Mouse (Mus musculus): ENCODE results near the gene A030003K21Rik. TPM values are rescaled to one million over a fixed set of nuclear protein-coding genes. Genes with fewer than 3 reads are reported as not detected.

A030003K21Rik gene
- total and polyA plus RNA-seq, 3 experiments: not detected

DNA sequence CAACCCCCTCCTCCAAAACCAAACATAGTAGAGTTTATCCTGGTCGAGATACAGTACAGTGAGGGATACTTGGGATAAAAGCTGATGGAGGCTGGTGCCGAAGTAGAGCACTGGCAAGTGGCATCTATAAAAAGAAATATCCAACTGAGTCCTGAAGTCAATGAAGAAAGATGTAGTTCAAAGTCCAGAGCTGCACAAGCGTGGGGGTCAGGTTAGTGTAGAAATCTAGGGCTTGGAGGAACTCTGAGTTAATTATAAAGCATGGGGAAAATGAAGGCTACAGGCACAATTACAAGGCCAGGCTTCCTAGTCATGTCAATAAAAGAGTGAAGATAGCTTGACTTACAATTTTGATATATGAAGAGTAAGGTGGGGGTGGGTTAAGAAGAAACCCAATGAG lies 42.0 kb downstream of the A030003K21Rik start:
- H3K9ac ChIP-seq (ENCODE audit: insufficient read depth, low read depth): no peak overlapping the region
- H3K27me3 ChIP-seq (replicated peaks): no peaks in the 10 kb centered on the region
- H3K4me3 ChIP-seq (replicated peaks in 1 of 3; ENCODE audit: low read depth in 2 of 3, low read length in 2 of 3, poor library complexity in 1 of 3): no peak overlapping the region
- in situ Hi-C loops (cut with MboI; ENCODE audit: low pct_ligation_motif_present, low pct_unique_long_range_greater_than_20kb, low sequenced_read_pairs) (no loop called here), dilution Hi-C loops (cut with MboI; ENCODE audit: extremely low pct_ligation_motif_present, extremely low pct_unique_long_range_greater_than_20kb, low sequenced_read_pairs) (no loop called here)
- H3K79me2 ChIP-seq (replicated peaks; ENCODE audit: control insufficient read depth, extremely low read depth, insufficient read depth, poor library complexity, severe bottlenecking): no peaks in the 10 kb centered on the region
- H3K9me3 ChIP-seq (replicated peaks; ENCODE audit: low read length): no peaks in the 10 kb centered on the region
- DNase-seq (ENCODE audit: extremely low read depth): no peak
- H3K4me1 ChIP-seq (ENCODE audit: control insufficient read depth in 1 of 2, insufficient read depth in 2 of 2): no peaks in the 10 kb centered on the region
- TF ChIP-seq ZNF384 (IDR thresholded peaks at IDR 0.05; ENCODE audit: low read depth, low read length) (no peak), MAZ (IDR thresholded peaks at IDR 0.05; ENCODE audit: low read depth, low read length) (no peak)
- no peak overlapping the region for H3K4me2 ChIP-seq (ENCODE audit: insufficient read depth, low read depth, poor library complexity, severe bottlenecking)
- H3K27ac ChIP-seq (ENCODE audit: insufficient read depth, low read depth): no peak overlapping the region
- peaks cover 17 to 76% of the 10 kb centered on the region in 2 experiments for H3K36me3 ChIP-seq (replicated peaks in 1 of 2; ENCODE audit: control insufficient read depth in 1 of 2, insufficient read depth in 1 of 2, low read length in 1 of 2)

DNA sequence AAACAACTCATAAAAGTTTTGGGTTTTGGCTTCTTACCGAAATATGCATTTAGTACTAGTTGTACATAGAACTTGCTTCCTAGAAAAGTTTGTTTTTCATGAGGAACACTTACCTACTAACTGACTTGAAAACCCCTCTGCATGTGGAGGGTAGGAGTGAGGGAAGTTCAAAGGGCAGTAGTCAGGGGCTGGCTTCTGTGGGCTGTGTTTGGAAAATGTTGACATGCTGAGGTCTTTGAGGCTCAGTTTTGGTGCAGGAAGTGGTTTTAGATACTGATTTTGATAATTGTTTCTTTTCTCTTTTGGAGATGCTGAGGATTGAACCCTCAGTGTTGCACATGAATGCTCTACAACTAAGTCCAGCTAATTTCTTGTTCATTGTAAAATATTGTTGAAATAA lies 42.6 kb downstream of the A030003K21Rik start:
- H3K4me1 ChIP-seq (ENCODE audit: control insufficient read depth in 1 of 2, insufficient read depth in 2 of 2): no peaks in the 10 kb centered on the region
- in situ Hi-C loops (cut with MboI; ENCODE audit: low pct_ligation_motif_present, low pct_unique_long_range_greater_than_20kb, low sequenced_read_pairs): no loop called here
- peaks cover 17 to 77% of the 10 kb centered on the region in 2 experiments for H3K36me3 ChIP-seq (replicated peaks in 1 of 2; ENCODE audit: control insufficient read depth in 1 of 2, insufficient read depth in 1 of 2, low read length in 1 of 2)
- dilution Hi-C loops (cut with MboI; ENCODE audit: extremely low pct_ligation_motif_present, extremely low pct_unique_long_range_greater_than_20kb, low sequenced_read_pairs): no loop called here
- DNase-seq (ENCODE audit: extremely low read depth): no peak
- H3K27me3 ChIP-seq (replicated peaks): no peaks in the 10 kb centered on the region
- H3K79me2 ChIP-seq (replicated peaks; ENCODE audit: control insufficient read depth, extremely low read depth, insufficient read depth, poor library complexity, severe bottlenecking): no peaks in the 10 kb centered on the region
- H3K4me3 ChIP-seq (replicated peaks in 1 of 3; ENCODE audit: low read depth in 2 of 3, low read length in 2 of 3, poor library complexity in 1 of 3): no peak overlapping the region
- H3K9ac ChIP-seq (ENCODE audit: insufficient read depth, low read depth): no peak overlapping the region
- H3K4me2 ChIP-seq (ENCODE audit: insufficient read depth, low read depth, poor library complexity, severe bottlenecking): no peak overlapping the region
- TF ChIP-seq RCOR1 (conservative IDR thresholded peaks at IDR 0.05; ENCODE audit: low read depth, low read length): no peak
- TF ChIP-seq SIN3A (IDR thresholded peaks at IDR 0.05; ENCODE audit: low read length): no peak
- TF ChIP-seq SMC3 (IDR thresholded peaks at IDR 0.05; ENCODE audit: low read depth, low read length): no peak
- no peak for TF ChIP-seq ZMIZ1 (IDR thresholded peaks at IDR 0.05; ENCODE audit: low read depth, low read length)
- TF ChIP-seq MYC (IDR thresholded peaks at IDR 0.05; ENCODE audit: low read depth, low read length): no peak
- no peak for TF ChIP-seq TBP (conservative IDR thresholded peaks at IDR 0.05; ENCODE audit: low read depth, low read length)
- no peak overlapping the region for H3K27ac ChIP-seq (ENCODE audit: insufficient read depth, low read depth)
- no peaks in the 10 kb centered on the region for H3K9me3 ChIP-seq (replicated peaks; ENCODE audit: low read length)

GRCm38 (mm10) chr1:82893269-82893668 lies 49.9 kb downstream of the A030003K21Rik start:
- Histone ChIP-seq H3K4me2 (ENCODE audit: insufficient read depth, low read depth, poor library complexity, severe bottlenecking) (no peak overlapping the region), H3K36me3 (replicated peaks in 1 of 2; ENCODE audit: control insufficient read depth in 1 of 2, insufficient read depth in 1 of 2, low read length in 1 of 2) (peaks cover 28 to 84% of the 10 kb centered on the region in 2 experiments), H3K9ac (ENCODE audit: insufficient read depth, low read depth) (no peak overlapping the region), H3K9me3 (replicated peaks; ENCODE audit: low read length) (no peaks in the 10 kb centered on the region), H3K4me1 (ENCODE audit: control insufficient read depth in 1 of 2, insufficient read depth in 2 of 2) (peaks cover 0 to 6% of the 10 kb centered on the region in 2 experiments; a peak in 1 of 4 replicates), H3K79me2 (replicated peaks; ENCODE audit: control insufficient read depth, extremely low read depth, insufficient read depth, poor library complexity, severe bottlenecking) (no peaks in the 10 kb centered on the region), H3K27me3 (replicated peaks) (no peaks in the 10 kb centered on the region), H3K27ac (ENCODE audit: insufficient read depth, low read depth) (no peak overlapping the region; the same call in 1 of the 2 replicates), H3K4me3 (replicated peaks in 1 of 3; ENCODE audit: low read depth in 2 of 3, low read length in 2 of 3, poor library complexity in 1 of 3) (no peak overlapping the region)
- no peak for DNase-seq (ENCODE audit: extremely low read depth)
- in situ Hi-C loops (cut with MboI; ENCODE audit: low pct_ligation_motif_present, low pct_unique_long_range_greater_than_20kb, low sequenced_read_pairs) (no loop called here), dilution Hi-C loops (cut with MboI; ENCODE audit: extremely low pct_ligation_motif_present, extremely low pct_unique_long_range_greater_than_20kb, low sequenced_read_pairs) (no loop called here)
- TF ChIP-seq ELF1 (IDR thresholded peaks at IDR 0.05; ENCODE audit: low read depth, low read length) (no peak), PAX5 (IDR thresholded peaks at IDR 0.05; ENCODE audit: low read length) (no peak), HCFC1 (IDR thresholded peaks at IDR 0.05; ENCODE audit: low read depth, low read length) (no peak), JUN (IDR thresholded peaks at IDR 0.05; ENCODE audit: insufficient read depth, low read depth, low read length) (no peak), USF2 (conservative IDR thresholded peaks at IDR 0.05; ENCODE audit: low read depth, low read length) (no peak)

Other genes starting within 250 kb of the A030003K21Rik start
- gene Mff, start 218.5 kb downstream of the A030003K21Rik start, total RNA-seq (2012; rRNA removed): 90.7 and 95.3 TPM in 2 replicates
- 169 and 210 TPM in 2 replicates for gene Mff, start 218.5 kb downstream of the A030003K21Rik start, total RNA-seq (2014; rRNA removed)
- gene Mff, start 218.5 kb downstream of the A030003K21Rik start, polyA plus RNA-seq (2012; ENCODE audit: insufficient read length, low read depth): 155 and 232 TPM in 2 replicates
- gene Tm4sf20, start 174.9 kb downstream of the A030003K21Rik start, total RNA-seq (2012; rRNA removed): not detected in 2 replicates
- gene Tm4sf20, start 174.9 kb downstream of the A030003K21Rik start, total RNA-seq (2014; rRNA removed): not detected in 2 replicates
- gene Tm4sf20, start 174.9 kb downstream of the A030003K21Rik start, polyA plus RNA-seq (2012; ENCODE audit: insufficient read length, low read depth): not detected in 2 replicates
- gene Gm47791, start 172.1 kb downstream of the A030003K21Rik start, total RNA-seq (2012; rRNA removed): not detected in 2 replicates
- not detected in 2 replicates for gene Gm47791, start 172.1 kb downstream of the A030003K21Rik start, total RNA-seq (2014; rRNA removed)
- gene Gm47791, start 172.1 kb downstream of the A030003K21Rik start, polyA plus RNA-seq (2012; ENCODE audit: insufficient read length, low read depth): not detected in 2 replicates
- gene Agfg1, start 103.9 kb downstream of the A030003K21Rik start, total RNA-seq (2012; rRNA removed): 59.0 and 66.9 TPM in 2 replicates
- 124 and 127 TPM in 2 replicates for gene Agfg1, start 103.9 kb downstream of the A030003K21Rik start, total RNA-seq (2014; rRNA removed)
- 94.0 and 106 TPM in 2 replicates for gene Agfg1, start 103.9 kb downstream of the A030003K21Rik start, polyA plus RNA-seq (2012; ENCODE audit: insufficient read length, low read depth)
- gene A030005L19Rik, start 30.1 kb downstream of the A030003K21Rik start, total RNA-seq (2012; rRNA removed): 0.17 TPM in 1 of 2 replicates, not detected in the other
- gene A030005L19Rik, start 30.1 kb downstream of the A030003K21Rik start, total RNA-seq (2014; rRNA removed): not detected in 2 replicates
- 0.31 TPM in 1 of 2 replicates, not detected in the other for gene A030005L19Rik, start 30.1 kb downstream of the A030003K21Rik start, polyA plus RNA-seq (2012; ENCODE audit: insufficient read length, low read depth)
- not detected in 2 replicates for gene A030014E15Rik, start 18.5 kb downstream of the A030003K21Rik start, total RNA-seq (2012; rRNA removed)
- not detected in 2 replicates for gene A030014E15Rik, start 18.5 kb downstream of the A030003K21Rik start, total RNA-seq (2014; rRNA removed)
- gene A030014E15Rik, start 18.5 kb downstream of the A030003K21Rik start, polyA plus RNA-seq (2012; ENCODE audit: insufficient read length, low read depth): not detected in 2 replicates
- not detected in 2 replicates for gene Gm6217, start 12.0 kb downstream of the A030003K21Rik start, total RNA-seq (2012; rRNA removed)
- not detected in 2 replicates for gene Gm6217, start 12.0 kb downstream of the A030003K21Rik start, total RNA-seq (2014; rRNA removed)
- gene Gm6217, start 12.0 kb downstream of the A030003K21Rik start, polyA plus RNA-seq (2012; ENCODE audit: insufficient read length, low read depth): not detected in 2 replicates
- gene Gm7544, start 12.6 kb upstream of the A030003K21Rik start, total RNA-seq (2012; rRNA removed): not detected in 2 replicates
- gene Gm7544, start 12.6 kb upstream of the A030003K21Rik start, total RNA-seq (2014; rRNA removed): not detected in 2 replicates
- not detected in 2 replicates for gene Gm7544, start 12.6 kb upstream of the A030003K21Rik start, polyA plus RNA-seq (2012; ENCODE audit: insufficient read length, low read depth)
- not detected in 2 replicates for gene Gm47955, start 16.9 kb upstream of the A030003K21Rik start, total RNA-seq (2012; rRNA removed)
- not detected in 2 replicates for gene Gm47955, start 16.9 kb upstream of the A030003K21Rik start, total RNA-seq (2014; rRNA removed)
- gene Gm47955, start 16.9 kb upstream of the A030003K21Rik start, polyA plus RNA-seq (2012; ENCODE audit: insufficient read length, low read depth): not detected in 2 replicates
- not detected in 2 replicates for gene Gm47959, start 57.2 kb upstream of the A030003K21Rik start, total RNA-seq (2012; rRNA removed)
- gene Gm47959, start 57.2 kb upstream of the A030003K21Rik start, total RNA-seq (2014; rRNA removed): not detected in 2 replicates
- not detected in 2 replicates for gene Gm47959, start 57.2 kb upstream of the A030003K21Rik start, polyA plus RNA-seq (2012; ENCODE audit: insufficient read length, low read depth)
- gene Slc19a3, start 95.1 kb upstream of the A030003K21Rik start, total RNA-seq (2012; rRNA removed): 1.5 and 3.1 TPM in 2 replicates
- gene Slc19a3, start 95.1 kb upstream of the A030003K21Rik start, total RNA-seq (2014; rRNA removed): 0.84 and 1.3 TPM in 2 replicates
- 0.46 and 0.59 TPM in 2 replicates for gene Slc19a3, start 95.1 kb upstream of the A030003K21Rik start, polyA plus RNA-seq (2012; ENCODE audit: insufficient read length, low read depth)
- not detected in 2 replicates for gene Krtap28-10, start 99.1 kb upstream of the A030003K21Rik start, total RNA-seq (2012; rRNA removed)
- gene Krtap28-10, start 99.1 kb upstream of the A030003K21Rik start, total RNA-seq (2014; rRNA removed): not detected in 2 replicates
- not detected in 2 replicates for gene Krtap28-10, start 99.1 kb upstream of the A030003K21Rik start, polyA plus RNA-seq (2012; ENCODE audit: insufficient read length, low read depth)
- gene Gm47969, start 101.5 kb upstream of the A030003K21Rik start, total RNA-seq (2012; rRNA removed): not detected in 2 replicates
- not detected in 2 replicates for gene Gm47969, start 101.5 kb upstream of the A030003K21Rik start, total RNA-seq (2014; rRNA removed)
- not detected in 2 replicates for gene Gm47969, start 101.5 kb upstream of the A030003K21Rik start, polyA plus RNA-seq (2012; ENCODE audit: insufficient read length, low read depth)
- not detected in 2 replicates for gene A030005K14Rik, start 116.0 kb upstream of the A030003K21Rik start, total RNA-seq (2012; rRNA removed)
- gene A030005K14Rik, start 116.0 kb upstream of the A030003K21Rik start, total RNA-seq (2014; rRNA removed): not detected in 2 replicates
- gene A030005K14Rik, start 116.0 kb upstream of the A030003K21Rik start, polyA plus RNA-seq (2012; ENCODE audit: insufficient read length, low read depth): not detected in 2 replicates
- gene Krtap28-13, start 117.5 kb upstream of the A030003K21Rik start, total RNA-seq (2012; rRNA removed): not detected in 2 replicates
- not detected in 2 replicates for gene Krtap28-13, start 117.5 kb upstream of the A030003K21Rik start, total RNA-seq (2014; rRNA removed)
- gene Krtap28-13, start 117.5 kb upstream of the A030003K21Rik start, polyA plus RNA-seq (2012; ENCODE audit: insufficient read length, low read depth): not detected in 2 replicates
- gene Ccl20, start 173.4 kb upstream of the A030003K21Rik start, total RNA-seq (2012; rRNA removed): 0.42 and 3.4 TPM in 2 replicates
- 0.32 and 0.34 TPM in 2 replicates for gene Ccl20, start 173.4 kb upstream of the A030003K21Rik start, total RNA-seq (2014; rRNA removed)
- not detected in 2 replicates for gene Ccl20, start 173.4 kb upstream of the A030003K21Rik start, polyA plus RNA-seq (2012; ENCODE audit: insufficient read length, low read depth)
- gene Daw1, start 216.4 kb upstream of the A030003K21Rik start, total RNA-seq (2012; rRNA removed): not detected in 2 replicates
- gene Daw1, start 216.4 kb upstream of the A030003K21Rik start, total RNA-seq (2014; rRNA removed): not detected in 2 replicates
- not detected in 2 replicates for gene Daw1, start 216.4 kb upstream of the A030003K21Rik start, polyA plus RNA-seq (2012; ENCODE audit: insufficient read length, low read depth)